Mouse (Mus musculus): ENCODE measurements at regions not wholly inside any gene's neighbourhood (a gene's known extent, or its start where the extent isn't known, plus 50 kb on each side); places are given as distances from the start of the nearest gene placed in this dataset.

DNA sequence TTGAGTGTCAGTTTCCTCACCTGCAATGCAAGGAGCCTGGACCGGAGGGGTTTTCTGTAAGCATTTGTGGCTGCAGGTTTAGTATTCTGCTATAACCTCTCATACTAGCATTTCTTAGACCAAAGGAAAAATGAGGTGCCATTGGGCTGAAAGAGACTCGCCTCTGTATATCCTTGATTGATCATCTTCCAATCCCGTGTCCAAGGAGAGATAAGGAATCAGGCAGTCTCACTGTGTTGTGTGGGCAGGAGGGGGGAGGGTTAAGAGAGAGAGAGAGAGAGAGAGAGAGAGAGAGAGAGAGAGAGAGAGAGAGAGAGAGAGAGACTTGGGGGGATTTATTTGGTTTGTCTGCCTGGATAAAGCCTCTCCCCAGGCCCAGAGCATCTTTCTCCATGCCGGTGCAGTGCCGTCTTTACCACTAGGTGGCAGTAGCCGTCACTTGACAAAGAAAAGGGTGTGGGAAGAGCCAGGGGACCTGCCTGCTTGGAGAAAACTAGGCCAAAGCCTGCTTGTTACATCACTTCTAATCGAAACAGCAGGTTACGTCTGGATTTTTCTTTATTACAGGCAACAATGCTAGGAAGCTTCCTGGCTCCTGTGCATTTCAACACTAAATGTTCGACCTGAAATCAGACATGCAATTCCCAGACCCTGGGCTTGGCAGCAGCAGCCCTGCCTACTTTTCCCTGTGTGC, 56.1 kb upstream of the Ces5a start:
- DNase-seq (ENCODE audit: extremely low read depth, low read depth, low spot score): no peak

DNA sequence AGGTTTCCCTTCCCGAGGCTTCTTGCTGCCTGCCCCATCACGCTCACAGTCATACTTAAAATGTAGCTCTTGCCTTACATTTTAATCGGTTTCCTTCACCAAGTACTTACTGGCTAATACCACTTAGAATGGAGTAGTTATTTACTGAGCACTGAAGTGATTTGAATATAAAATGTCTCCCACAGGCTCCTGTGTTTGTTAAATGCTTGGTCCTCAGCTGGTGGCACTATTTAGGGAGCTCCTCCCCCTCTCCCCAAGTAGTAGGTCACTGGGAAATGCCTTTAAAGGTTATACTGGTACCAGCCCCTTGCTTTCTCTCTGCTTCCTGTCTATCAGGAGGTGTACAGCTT, 56.6 kb upstream of the Ces5a start:
- DNase-seq (ENCODE audit: extremely low read depth, low read depth, low spot score): no peak

DNA sequence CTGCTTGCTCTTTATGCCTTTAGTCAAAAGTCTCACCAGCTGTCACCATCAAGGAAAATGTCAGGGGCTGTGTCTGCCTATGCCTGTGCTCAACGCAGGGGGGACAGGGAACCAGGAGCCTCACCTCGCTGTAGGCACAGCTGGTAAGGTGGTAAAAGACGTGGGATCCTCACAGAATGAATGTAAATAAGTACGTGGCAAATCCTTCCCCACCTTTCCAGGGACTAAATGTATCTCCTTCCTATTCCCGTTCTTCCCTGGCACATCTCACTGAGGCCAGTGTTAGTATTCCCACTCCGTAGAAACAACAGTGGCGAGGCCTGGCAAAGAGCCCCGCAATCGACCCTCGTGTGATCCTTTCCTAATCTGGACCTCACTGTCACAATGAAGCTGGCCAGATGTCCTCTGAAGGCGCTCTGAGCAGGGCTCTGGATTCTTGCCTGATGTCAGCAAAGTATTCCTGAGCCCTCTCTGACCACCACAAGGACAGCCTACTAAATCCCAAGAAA, 63.0 kb upstream of the Ces5a start:
- no peak for DNase-seq (ENCODE audit: extremely low read depth, low read depth, low spot score)

DNA sequence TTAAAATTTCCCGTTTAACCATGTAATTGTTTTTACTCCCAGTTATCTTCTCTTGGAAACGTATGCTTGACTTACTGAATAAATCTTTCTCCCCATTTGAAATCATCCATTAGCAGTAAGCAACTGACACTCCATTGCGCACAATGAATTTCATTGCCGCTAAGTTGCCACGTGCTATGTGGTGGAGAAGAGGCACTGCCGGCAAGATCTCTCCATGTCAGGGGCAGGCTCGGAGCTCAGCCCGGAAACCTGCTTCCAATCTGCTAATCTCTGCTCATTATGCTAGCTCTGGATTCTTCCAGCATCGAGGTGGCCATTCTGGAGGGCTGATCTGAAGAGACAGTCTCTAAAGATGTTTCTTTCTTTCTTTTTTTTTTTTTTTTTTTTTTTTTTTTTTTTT, 63.7 kb upstream of the Ces5a start:
- no peak for DNase-seq (ENCODE audit: extremely low read depth, low read depth, low spot score)

DNA sequence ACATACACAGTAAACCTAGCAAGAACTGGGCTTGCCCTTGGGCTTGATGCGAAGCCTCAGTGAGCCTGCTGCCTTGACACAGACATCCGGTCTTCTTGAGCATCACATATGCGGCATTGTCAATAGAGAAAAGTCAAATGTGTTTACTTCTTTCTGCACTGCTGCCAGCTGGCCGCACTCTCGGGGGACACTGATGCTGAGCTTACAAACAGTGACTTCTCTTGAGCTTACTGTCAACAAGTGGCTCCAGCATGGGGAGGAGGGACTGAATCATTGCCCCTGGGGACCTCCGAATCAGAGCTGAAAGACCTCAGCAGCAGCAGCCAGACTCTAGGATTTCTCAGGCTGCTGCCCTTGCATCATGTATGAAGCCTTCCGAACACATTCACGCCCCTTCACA, 64.1 kb upstream of the Ces5a start:
- DNase-seq (ENCODE audit: extremely low read depth, low read depth, low spot score): no peak

DNA sequence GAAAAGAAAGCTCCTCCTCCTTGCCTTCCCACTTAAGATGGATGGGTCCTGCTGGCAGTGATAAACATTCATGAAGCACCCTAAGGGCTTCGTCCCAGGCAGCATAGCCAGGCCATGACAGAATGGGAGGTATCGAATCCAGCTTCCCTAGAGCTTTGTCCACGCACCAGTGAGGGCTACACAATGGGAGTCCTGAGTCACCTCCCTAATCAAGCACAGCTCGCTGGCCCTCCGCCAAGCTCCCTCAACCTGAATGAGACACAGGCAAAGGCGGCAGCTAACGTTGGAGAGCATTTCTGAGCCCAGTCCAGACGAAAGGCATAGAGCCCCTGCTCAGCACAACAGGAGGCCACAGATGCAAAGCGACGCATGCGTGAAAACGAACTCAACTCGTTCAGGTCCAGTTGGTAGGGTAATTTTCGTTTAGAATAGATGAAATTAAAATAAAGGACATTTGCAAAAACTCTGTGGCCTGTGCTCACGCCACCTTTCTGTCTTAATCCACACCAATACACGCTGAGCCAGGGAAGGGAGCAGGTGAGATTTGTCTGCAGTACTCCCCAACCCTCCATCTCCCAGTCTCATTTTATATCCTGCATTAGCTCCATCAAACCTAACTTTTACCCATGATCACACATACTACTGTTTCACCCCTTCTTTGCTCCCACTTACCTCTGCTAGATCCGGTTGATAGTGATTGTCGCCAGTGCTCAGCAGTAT, 91.3 kb upstream of the Ces5a start:
- DNase-seq (ENCODE audit: extremely low read depth, low read depth, low spot score): no peak

DNA sequence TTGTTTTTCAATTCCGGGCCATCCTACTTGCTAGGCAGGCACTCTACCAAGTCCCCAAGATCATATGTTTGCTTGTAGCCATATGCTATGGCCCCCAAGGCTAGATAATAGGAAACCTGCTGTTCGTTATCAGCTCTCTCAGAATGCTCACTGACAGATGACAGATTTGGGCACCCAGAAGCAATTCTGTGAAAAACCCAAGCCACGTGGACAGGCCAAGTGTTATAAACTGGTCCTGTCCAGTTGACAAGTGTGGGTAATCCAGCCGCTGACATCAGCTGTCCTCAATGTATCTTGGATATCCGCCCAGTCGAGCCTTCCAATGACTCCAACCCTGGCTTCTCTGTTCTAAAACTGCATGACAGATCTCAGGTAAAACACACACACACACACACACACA, 92.0 kb upstream of the Ces5a start:
- no peak for DNase-seq (ENCODE audit: extremely low read depth, low read depth, low spot score)

DNA sequence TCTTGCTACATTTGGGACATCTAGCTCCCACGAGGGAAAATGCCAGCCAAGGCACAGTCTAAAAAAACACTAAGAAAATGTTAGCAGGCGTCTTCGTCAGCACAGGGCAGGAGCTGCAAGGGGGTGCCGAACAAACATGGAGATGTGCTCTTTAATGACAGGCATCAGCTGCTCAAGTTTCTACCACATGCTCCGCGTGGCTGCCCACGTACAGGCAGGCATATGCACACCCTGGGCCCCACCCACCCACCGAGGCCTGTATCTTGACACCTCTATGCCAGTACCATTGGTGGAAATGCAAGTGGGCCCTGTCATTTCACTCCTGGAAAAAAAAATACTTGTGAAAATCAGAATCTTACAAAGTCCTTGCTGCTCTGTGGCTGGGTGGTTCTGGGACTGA, 97.3 kb upstream of the Ces5a start:
- no peak for DNase-seq (ENCODE audit: extremely low read depth, low read depth, low spot score)

DNA sequence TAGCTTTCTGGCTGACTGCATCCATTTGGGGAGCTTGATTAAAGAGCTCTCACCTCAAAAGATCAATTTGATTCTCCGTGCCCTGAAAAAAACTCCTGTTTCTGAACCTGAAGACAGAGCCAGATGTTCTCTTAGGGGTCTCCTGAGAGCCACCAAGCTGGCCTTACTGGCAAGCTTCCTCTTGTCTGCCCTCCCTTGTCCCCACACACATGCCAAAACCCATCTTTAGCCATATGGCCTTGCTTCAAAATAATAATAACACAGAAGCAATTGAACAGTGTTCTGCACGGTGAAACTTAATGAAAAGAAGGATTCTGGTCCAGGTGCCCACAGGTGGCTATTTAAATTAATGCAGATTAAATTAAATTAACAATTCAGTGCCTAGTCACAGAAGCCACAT, 107.1 kb upstream of the Ces5a start:
- DNase-seq (ENCODE audit: extremely low read depth, low read depth, low spot score): no peak

DNA sequence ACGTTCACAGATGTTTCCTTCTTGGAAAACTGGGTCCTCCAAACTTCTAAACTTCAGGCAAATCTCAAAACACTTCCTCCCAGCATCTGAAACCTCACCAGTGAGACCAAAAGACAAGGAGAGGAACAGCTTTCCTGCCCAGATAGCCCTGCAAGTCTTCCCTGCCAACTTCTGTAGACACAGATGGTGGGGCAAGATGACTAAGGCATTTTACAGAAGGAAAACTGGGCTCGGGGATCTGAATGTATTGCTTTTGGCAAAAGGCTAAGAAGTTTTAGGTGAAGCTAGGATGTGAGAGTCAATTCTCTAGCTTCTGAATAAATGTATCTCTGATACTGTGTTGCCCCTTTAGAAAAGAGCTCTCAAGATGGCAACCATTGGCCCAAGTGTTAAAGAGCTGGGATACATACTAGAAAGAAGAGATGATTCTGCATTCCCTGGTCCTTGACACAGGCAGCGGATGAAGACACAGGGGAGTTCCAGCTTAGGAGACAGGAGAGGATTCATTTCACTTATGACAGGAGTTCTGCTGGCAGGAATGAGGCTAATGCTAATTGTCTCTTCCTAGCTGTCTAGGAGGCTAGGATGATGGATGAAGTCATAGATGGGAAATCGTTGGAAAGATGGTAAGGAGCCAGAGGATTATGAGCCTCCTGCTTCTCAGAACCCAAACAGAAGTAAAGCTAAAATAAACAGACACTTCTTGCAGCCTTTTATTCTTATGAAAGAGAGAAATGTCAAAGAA, 108.0 kb upstream of the Ces5a start:
- DNase-seq (ENCODE audit: extremely low read depth, low read depth, low spot score): no peak

DNA sequence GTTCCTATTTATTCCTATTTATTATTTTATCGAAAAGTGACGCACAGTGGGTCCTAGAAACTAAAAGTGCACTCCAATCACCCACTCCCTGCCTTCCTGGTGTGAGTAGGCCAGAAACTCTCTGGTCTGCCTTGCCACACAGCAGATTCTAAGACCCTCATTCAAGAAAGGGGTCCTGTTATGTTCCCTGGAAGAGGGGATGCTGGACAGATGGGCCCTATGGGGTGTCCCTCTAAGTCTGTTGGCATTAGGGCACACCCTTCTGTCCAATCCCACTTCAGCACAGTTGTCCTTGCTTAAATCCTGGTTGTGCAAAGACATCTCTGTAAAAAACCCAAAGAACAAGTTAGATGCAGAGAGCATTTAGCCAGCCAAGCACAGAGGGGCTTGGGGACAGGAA, 117.8 kb upstream of the Ces5a start:
- DNase-seq (ENCODE audit: extremely low read depth, low read depth, low spot score): no peak

DNA sequence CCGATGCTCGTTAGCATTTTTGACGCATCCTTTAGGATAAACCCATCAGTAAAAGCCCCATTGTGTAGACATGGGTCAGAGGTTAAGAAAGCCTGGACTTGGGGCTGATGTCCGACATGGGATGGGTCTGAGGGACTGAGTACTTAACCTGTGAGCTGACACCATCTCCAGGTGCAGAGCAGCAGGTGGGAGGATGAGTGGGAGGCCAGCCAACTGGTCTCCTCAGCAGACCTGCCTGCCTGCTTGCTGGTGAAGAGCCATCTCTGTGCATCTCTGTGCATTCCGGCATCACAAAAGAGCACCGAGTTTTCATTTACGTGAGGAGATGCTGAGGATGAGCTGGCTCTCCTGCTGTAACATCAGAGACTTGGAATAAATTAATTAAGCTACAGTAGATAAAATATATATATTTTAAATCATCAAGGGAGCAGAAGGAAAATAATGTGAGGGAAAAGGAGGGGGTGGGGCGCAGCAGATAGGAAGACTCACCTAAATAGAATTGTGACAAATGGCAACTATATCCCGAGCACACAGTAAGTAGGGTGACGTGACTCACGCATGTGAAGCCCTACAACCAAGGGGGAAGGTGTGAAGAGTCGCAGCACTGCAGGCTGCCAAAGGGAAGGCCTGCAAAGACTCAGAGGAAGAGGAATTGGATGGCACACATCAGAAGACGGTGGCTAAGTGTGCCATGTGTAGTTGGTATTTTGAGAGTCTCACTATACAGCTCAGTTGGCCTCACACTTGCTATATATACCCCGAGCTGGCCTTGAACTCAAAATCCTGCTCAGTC, 118.5 kb upstream of the Ces5a start:
- no peak for DNase-seq (ENCODE audit: extremely low read depth, low read depth, low spot score)

DNA sequence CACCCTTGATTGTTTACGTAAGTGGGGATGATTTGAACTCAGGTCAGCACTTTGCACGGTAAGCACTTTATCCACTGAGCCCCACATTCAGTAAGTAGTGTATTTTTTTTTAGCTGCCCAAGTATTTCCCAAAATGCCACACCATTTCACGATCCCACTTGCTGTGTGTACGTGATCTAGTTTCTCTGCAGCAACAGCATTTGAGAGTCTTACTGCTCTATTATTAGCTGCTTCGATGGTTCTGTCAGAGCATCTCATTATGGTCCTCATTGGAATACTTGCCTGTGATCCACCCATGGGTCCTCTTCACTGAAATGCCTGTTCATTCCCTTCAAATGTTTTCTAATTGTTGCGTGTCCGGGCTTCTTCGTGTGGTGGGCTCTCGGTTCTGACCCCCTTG, 120.1 kb upstream of the Ces5a start:
- DNase-seq (ENCODE audit: extremely low read depth, low read depth, low spot score): no peak

DNA sequence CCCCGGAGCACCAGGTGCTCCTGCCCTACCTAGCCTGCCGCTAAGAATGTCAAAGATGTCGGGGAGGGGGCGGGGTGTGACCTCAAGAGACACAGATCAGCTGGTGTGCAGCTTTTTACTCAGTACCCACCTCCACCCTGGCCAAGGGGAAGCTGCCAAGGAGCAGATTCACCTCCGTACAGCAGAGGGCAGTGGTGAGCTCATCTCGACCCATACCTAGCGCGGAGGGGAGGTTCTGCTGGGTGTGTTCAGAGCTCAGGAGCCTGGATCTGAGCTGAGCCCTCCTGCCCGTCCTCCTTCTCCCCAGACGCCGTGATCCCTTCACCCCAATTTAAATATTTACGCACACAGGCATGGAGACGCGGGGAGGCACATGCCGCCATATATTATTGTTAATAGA, 126.1 kb upstream of the Ces5a start:
- DNase-seq (ENCODE audit: extremely low read depth, low read depth, low spot score): no peak

DNA sequence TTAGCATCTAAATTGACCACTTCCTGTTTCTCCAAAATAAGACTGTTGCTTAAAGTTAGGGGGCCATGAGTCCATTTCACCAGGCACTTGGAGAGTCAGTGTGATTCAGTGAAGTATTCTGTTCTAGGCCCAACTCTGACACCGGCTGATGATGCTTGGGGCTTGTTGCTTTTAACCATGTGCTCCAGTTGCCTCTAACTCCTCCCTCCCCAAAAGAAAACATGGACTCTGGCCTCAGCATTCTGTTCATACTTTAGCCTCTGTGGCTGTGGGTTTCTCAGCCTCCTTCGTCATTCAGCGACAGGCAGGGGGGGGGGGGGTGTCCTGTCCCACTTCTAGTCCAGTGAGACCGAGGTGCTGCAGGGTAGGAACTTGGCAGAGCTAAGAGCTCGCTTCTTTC, 126.6 kb upstream of the Ces5a start:
- DNase-seq (ENCODE audit: extremely low read depth, low read depth, low spot score): no peak

DNA sequence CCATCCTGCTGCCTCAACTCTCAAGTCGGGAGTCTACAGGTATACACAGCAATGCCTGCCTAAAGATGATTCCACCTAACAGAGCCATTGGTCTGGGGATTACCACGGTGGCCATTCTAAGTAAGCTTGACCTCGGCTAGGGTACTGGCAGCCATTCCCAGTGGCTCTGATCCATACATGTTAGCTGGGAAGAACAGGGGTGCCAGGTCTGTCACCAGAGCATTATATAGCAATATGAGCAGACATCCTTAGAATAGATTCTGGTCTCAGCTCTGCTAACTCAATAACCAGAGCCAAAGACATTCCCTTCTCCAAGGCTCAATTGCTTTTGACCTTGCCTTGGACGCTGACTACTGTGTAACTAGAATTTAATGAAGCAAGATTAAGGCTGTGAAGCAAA, 128.2 kb upstream of the Ces5a start:
- no peak for DNase-seq (ENCODE audit: extremely low read depth, low read depth, low spot score)

DNA sequence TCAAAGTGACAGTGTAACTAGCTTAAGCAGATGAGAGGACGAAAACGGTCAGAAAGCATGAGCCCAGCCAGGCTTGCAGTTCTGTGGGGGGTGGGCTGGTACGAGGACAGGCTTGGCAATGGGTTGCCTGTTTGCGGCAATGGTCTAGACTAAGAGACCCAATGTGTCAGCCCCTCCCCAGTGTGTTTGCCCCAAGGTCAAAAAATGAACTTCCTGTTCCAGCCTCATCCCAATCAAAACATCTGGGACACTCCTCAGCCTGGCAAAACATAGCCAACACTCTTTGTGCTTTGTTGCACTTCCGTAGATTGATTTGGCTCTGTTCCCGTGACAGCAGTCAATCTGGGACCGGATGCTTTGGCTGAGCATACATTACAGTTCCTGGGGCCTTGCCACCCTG, 132.7 kb upstream of the Ces5a start:
- DNase-seq (ENCODE audit: extremely low read depth, low read depth, low spot score): no peak

DNA sequence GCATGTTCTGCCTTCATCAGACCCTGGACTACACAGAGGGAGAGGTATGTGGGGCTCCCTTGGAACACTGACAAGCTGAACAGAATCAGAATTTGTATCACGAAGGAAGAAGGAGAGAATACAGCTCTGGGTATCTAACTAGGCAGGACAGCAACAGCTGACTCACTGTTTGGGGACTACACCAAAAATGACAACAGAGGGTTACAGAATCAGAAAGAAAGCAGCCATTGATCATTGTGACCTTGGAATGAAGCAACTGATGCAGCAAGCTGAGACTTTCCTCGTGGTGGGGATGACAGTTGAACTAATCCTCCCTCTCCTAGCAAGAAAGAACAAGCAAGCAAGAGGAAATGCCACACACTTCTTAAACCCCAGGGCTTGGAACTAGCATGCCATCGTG, 135.0 kb upstream of the Gnao1 start:
- DNase-seq (ENCODE audit: extremely low read depth, low read depth, low spot score): no peak

DNA sequence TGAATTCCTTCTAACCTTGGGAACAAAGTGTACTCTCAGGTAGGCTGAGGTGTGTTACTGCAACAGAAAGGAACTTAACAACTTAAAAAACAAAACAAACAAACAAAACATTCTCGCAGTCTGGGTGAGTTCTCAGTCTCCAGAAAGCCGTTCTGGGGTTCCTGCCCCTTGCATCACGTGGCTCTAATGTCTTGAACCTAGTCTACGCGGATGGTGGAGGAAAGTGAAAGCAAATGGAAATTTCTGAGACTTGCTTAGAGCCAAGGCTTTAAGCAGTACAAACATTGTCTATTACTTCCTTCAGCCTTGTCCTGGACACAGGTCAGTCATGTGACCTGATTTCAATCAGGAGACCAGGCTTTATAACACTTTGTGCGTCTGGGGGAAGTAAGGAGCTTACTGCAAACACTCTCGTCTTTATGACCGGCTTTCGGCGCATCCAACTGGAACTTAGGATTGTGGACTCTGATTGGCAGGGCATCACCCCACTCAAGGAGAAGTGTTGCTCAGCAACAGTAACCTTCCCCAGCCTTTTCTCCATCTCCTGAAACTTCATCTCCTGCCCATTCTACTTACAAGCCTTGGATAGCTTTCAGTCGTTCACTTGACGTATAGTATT, 125.9 kb upstream of the Gnao1 start:
- DNase-seq (ENCODE audit: extremely low read depth, low read depth, low spot score): no peak

DNA sequence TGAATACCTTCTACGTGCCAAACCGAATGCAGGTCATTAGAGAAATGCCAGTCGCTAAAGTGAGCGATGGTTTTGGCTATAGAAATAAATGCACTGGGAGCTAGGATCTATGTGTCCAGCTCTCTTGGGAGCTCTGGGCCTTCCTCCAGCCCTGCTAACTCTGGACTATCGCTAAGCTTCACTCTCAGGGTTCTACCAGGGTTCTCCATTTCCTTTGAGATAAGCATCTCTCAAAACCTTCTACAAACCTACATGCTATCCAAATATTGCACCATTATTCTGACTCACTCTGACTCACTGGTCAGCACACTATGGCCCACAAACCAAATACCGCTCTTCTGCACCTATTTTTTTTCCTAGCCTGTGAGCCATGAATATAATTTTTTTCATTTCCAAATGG, 125.4 kb upstream of the Gnao1 start:
- no peak for DNase-seq (ENCODE audit: extremely low read depth, low read depth, low spot score)

DNA sequence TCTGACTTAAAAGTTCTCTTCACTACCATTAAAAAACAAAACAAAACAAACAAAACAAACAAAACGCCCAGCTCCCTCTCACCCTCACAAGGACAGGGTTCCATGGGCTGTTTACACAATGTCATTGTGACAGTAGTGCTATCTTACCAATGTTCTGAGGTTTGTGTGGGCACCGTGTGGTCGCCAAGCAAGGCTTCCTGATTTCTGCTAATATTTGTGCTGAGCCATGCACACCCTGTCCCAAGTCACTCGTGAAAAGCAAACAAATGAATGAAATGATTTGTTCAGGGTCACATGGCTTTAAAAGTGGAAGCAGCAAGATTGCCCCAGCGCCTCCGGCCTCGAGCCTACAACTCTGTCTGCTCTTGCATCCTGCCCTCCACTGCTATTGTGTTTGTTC, 120.9 kb upstream of the Gnao1 start:
- no peak for DNase-seq (ENCODE audit: extremely low read depth, low read depth, low spot score)
